Mouse (Mus musculus) heart, postnatal 0 days (tissue): Measurements from ENCODE around the gene Baiap2l2.

Experiments used
- CTCF ChIP-seq: IDR thresholded peaks from 2 replicates; pipeline ENCODE4 v1.5.1; 2016; ENCODE audit warnings: antibody characterized with exemption, control low read depth, low read depth
- EP300 ChIP-seq: IDR thresholded peaks from 2 replicates; pipeline ENCODE4 v1.6.1; 2016; ENCODE audit warnings: antibody characterized with exemption, low read depth

- TF ChIP-seq CTCF (no peak), EP300 (no peak)
Measured at GRCm38 (mm10) chr15:79223641-79224040, 61.7 kb downstream of the Baiap2l2 start.
